In the genomic region with DNA sequence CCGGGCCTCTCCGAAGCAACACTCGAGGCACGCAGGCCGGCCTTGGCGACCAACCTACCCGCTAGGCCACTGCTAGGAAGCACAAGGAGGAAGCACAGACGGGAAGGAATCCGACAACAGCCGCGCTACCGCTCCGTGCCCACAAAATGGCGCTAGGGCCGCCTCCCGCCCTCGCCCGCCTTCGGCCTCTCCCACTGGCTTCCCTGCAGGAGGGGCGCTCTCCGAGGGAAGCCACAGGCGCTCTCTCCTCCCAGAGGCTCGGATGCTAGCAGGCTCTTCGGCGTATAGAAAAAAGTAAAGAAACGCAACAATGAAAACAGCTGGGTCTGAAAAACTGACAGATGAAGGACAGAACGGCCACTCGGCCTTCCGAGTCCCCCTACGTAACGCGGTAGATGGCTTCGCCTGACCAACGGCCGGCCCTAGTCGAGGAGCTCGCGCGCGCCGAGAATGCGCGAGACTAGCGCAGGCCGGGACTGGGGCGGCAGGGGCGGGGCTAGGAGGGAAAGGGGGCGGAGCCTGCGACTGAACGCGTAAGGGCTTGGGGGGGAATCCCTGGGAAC, we compare ENCODE assay signal across 8 mouse cellular contexts. TPM values are rescaled to one million over a fixed set of nuclear protein-coding genes. Genes with fewer than 3 reads are reported as not detected.
DNase-seq lines count a peak whose midpoint lies in the region; ATAC-seq and TF ChIP-seq lines count a peak whose summit lies in the region.

A gene (minus strand): TSS at position 397 of the 563 bp plus-strand sequence.

- under 1% methylated on average over 51 of the region's 51 CpGs for WGBS in bone marrow, adult 2 months
- WGBS in embryonic facial prominence, embryonic 15.5 days: under 1% methylated on average over 51 of the region's 51 CpGs
- under 1% methylated on average over 51 of the region's 51 CpGs for WGBS in kidney, embryonic 14.5 days
- WGBS in limb, embryonic 15.5 days: under 1% methylated on average over 51 of the region's 51 CpGs

- peak within 1 kb of the TSS; percentile 75 for H3K4me2 ChIP-seq in embryonic facial prominence, embryonic 15.5 days (replicated peaks)
- H3K4me2 ChIP-seq in kidney, embryonic 14.5 days (replicated peaks; ENCODE audit: low read depth, low read length): peak within 1 kb of the TSS; percentile 79
- H3K4me2 ChIP-seq in limb, embryonic 15.5 days: peak within 1 kb of the TSS; percentile 67

- H3K36me3 ChIP-seq in embryonic facial prominence, embryonic 15.5 days: peaks cover 32% of the 10 kb centered on the region
- peaks cover 35% of the 10 kb centered on the region for H3K36me3 ChIP-seq in kidney, embryonic 14.5 days (ENCODE audit: control insufficient read depth, insufficient read depth, low read length)
- peaks cover 31% of the 10 kb centered on the region for H3K36me3 ChIP-seq in limb, embryonic 15.5 days

- peak; percentile 96 for DNase-seq in 416B (ENCODE audit: low read depth)
- DNase-seq in heart, adult 9 months (ENCODE audit: low spot score in 2 of 2): peak; percentile 92 to 94
- DNase-seq in monocyte, adult 2 months (ENCODE audit: low read depth in 1 of 2, low spot score in 2 of 2): peak; percentile 86 to 96
- DNase-seq in spleen, postnatal 36 days (ENCODE audit: low spot score in 2 of 2): peak; percentile 95

- no peaks in the 10 kb centered on the region; the same call in 1 of the 2 replicates for H3K4me1 ChIP-seq in bone marrow, adult 2 months (ENCODE audit: control insufficient read depth, insufficient read depth, low read length)
- H3K4me1 ChIP-seq in embryonic facial prominence, embryonic 15.5 days: peaks cover 22% of the 10 kb centered on the region
- peaks cover 12% of the 10 kb centered on the region; the same call in 1 of the 2 replicates for H3K4me1 ChIP-seq in kidney, embryonic 14.5 days (ENCODE audit: control insufficient read depth, insufficient read depth, low read length)
- peaks cover 26% of the 10 kb centered on the region for H3K4me1 ChIP-seq in limb, embryonic 15.5 days

- H3K27me3 ChIP-seq in embryonic facial prominence, embryonic 15.5 days: no peaks in the 10 kb centered on the region
- no peaks in the 10 kb centered on the region for H3K27me3 ChIP-seq in kidney, embryonic 14.5 days (ENCODE audit: control insufficient read depth, insufficient read depth, low read length)
- no peaks in the 10 kb centered on the region for H3K27me3 ChIP-seq in limb, embryonic 15.5 days

- TF ChIP-seq POLR2A in bone marrow, adult 2 months (IDR thresholded peaks at IDR 0.05; ENCODE audit: borderline replicate concordance, control insufficient read depth, low read depth, low read length): peak; percentile 97

- H3K27ac ChIP-seq in bone marrow, adult 2 months (ENCODE audit: control insufficient read depth, insufficient read depth, low read depth, low read length, poor library complexity): peak within 1 kb of the TSS; percentile 97
- H3K27ac ChIP-seq in embryonic facial prominence, embryonic 15.5 days (replicated peaks): peak within 1 kb of the TSS; percentile 95
- peak within 1 kb of the TSS; percentile 87 for H3K27ac ChIP-seq in kidney, embryonic 14.5 days (ENCODE audit: low read depth, low read length)
- peak within 1 kb of the TSS; percentile 95 for H3K27ac ChIP-seq in limb, embryonic 15.5 days

- peak within 1 kb of the TSS; percentile 85 for H3K4me3 ChIP-seq in bone marrow, adult 2 months (replicated peaks; ENCODE audit: control insufficient read depth, low read depth, low read length)
- H3K4me3 ChIP-seq in embryonic facial prominence, embryonic 15.5 days (replicated peaks): peak within 1 kb of the TSS; percentile 88
- peak within 1 kb of the TSS; percentile 60 for H3K4me3 ChIP-seq in kidney, embryonic 14.5 days (ENCODE audit: low read length)
- peak within 1 kb of the TSS; percentile 85 for H3K4me3 ChIP-seq in limb, embryonic 15.5 days

- H3K9ac ChIP-seq in embryonic facial prominence, embryonic 15.5 days: peak within 1 kb of the TSS; percentile 97
- H3K9ac ChIP-seq in kidney, embryonic 14.5 days (ENCODE audit: low read depth, low read length): peak within 1 kb of the TSS; percentile 93
- peak within 1 kb of the TSS; percentile 96 for H3K9ac ChIP-seq in limb, embryonic 15.5 days

- ATAC-seq in embryonic facial prominence, embryonic 15.5 days (ENCODE audit: insufficient number of reproducible peaks, low FRiP score, low TSS enrichment, low read depth): peak; percentile 96
- peak; percentile 97 for ATAC-seq in kidney, embryonic 14.5 days (ENCODE audit: low FRiP score, low TSS enrichment)
- peak; percentile 95 for ATAC-seq in limb, embryonic 15.5 days (ENCODE audit: insufficient number of reproducible peaks, low FRiP score, low TSS enrichment, low read depth)

- no peak for TF ChIP-seq CTCF in bone marrow, adult 2 months (IDR thresholded peaks at IDR 0.05; ENCODE audit: control insufficient read depth, insufficient read depth, low read length)

- H3K9me3 ChIP-seq in embryonic facial prominence, embryonic 15.5 days (replicated peaks): no peaks in the 10 kb centered on the region
- no peaks in the 10 kb centered on the region for H3K9me3 ChIP-seq in kidney, embryonic 14.5 days (ENCODE audit: control insufficient read depth, low read length)
- H3K9me3 ChIP-seq in limb, embryonic 15.5 days: no peaks in the 10 kb centered on the region

RNA-seq across cellular contexts. Expression of the gene that starts here (rescaled TPM):
- 172 and 301 TPM in 2 replicates for polyA plus RNA-seq in bone marrow, adult 2 months (2011; ENCODE audit: insufficient read depth, insufficient read length, low replicate concordance, missing spikeins)
- 282 and 285 TPM in 2 replicates for polyA plus RNA-seq in embryonic facial prominence, embryonic 15.5 days (2015; fragmentation: Nextera tagmentation; extraction: Ambion mirVana)
- polyA plus RNA-seq in kidney, embryonic 14.5 days (2014; fragmentation: Nextera tagmentation; extraction: Ambion mirVana): 183 TPM in 2 replicates
- 287 and 301 TPM in 2 replicates for polyA plus RNA-seq in limb, embryonic 15.5 days (2015; fragmentation: Nextera tagmentation; extraction: Ambion mirVana)

Comparison
In these comparisons a context has a peak if more than half of its experiments do, and no peak if none do; other contexts are left out.
1. Peak in every context shown above with its lines: DNase-seq, ATAC-seq, H3K4me3 ChIP-seq and H3K27ac ChIP-seq.